Comparison of ENCODE assay signal across 9 mouse cellular contexts in genomic region chr11:85830901-85831341, GRCm38 (mm10). TPM values are rescaled to one million over a fixed set of nuclear protein-coding genes. Genes with fewer than 3 reads are reported as not detected.
DNase-seq lines count a peak whose midpoint lies in the region; ATAC-seq lines count a peak whose summit lies in the region.
"Had no signal": no experiment of that assay in that cellular context is flagged by ENCODE, and none has a peak within 500 bp of the region (broad histone marks: within the 10 kb centered on the region; RNA-seq: fewer than 3 reads in every experiment).

No protein-coding gene starts in this region.

- 0 out of 2 replicates have a peak overlapping the region, but pooled peaks have one; percentile 17 for H3K27ac ChIP-seq in hindbrain, embryonic 11.5 days (ENCODE audit: low read depth, low read length)
- H3K27ac ChIP-seq in hindbrain, embryonic 16.5 days (ENCODE audit: low read depth, low read length): no peak overlapping the region
- peak overlapping the region; percentile 88 for H3K27ac ChIP-seq in intestine, embryonic 14.5 days (ENCODE audit: low read depth)

- H3K4me3 ChIP-seq in hindbrain, embryonic 11.5 days (ENCODE audit: low read depth, low read length): peak overlapping the region; percentile 18
- H3K4me3 ChIP-seq in hindbrain, embryonic 16.5 days (ENCODE audit: low read length): no peak overlapping the region
- peak overlapping the region; percentile 63; the same call in 1 of the 2 replicates for H3K4me3 ChIP-seq in intestine, embryonic 14.5 days (ENCODE audit: low read depth, low read length)

- 1% methylated on average over 17 of the region's 17 CpGs for WGBS in hindbrain, embryonic 11.5 days
- WGBS in hindbrain, embryonic 16.5 days: 4% methylated on average over 17 of the region's 17 CpGs
- WGBS in intestine, embryonic 14.5 days: 10% methylated on average over 17 of the region's 17 CpGs

- peaks cover 22% of the 10 kb centered on the region for H3K4me1 ChIP-seq in hindbrain, embryonic 11.5 days (replicated peaks; ENCODE audit: control insufficient read depth, insufficient read depth, low read length)
- peaks cover 17% of the 10 kb centered on the region for H3K4me1 ChIP-seq in hindbrain, embryonic 16.5 days (ENCODE audit: control insufficient read depth, insufficient read depth, low read depth, low read length)
- peaks cover 35% of the 10 kb centered on the region for H3K4me1 ChIP-seq in intestine, embryonic 14.5 days (replicated peaks; ENCODE audit: control insufficient read depth, insufficient read depth, low read length)

- peaks cover 90% of the 10 kb centered on the region for H3K27me3 ChIP-seq in hindbrain, embryonic 11.5 days (ENCODE audit: control insufficient read depth, insufficient read depth, low read length)
- peaks cover 46% of the 10 kb centered on the region for H3K27me3 ChIP-seq in hindbrain, embryonic 16.5 days (replicated peaks; ENCODE audit: control insufficient read depth, insufficient read depth, low read length)
- H3K27me3 ChIP-seq in intestine, embryonic 14.5 days (replicated peaks; ENCODE audit: control insufficient read depth, insufficient read depth, low read length): peaks cover 85% of the 10 kb centered on the region

- no peak overlapping the region for H3K4me2 ChIP-seq in hindbrain, embryonic 11.5 days (replicated peaks; ENCODE audit: low read depth, low read length)
- no peak overlapping the region for H3K4me2 ChIP-seq in hindbrain, embryonic 16.5 days (ENCODE audit: low read length)
- peak overlapping the region; percentile 84 for H3K4me2 ChIP-seq in intestine, embryonic 14.5 days (ENCODE audit: low read length)

- ATAC-seq in hindbrain, embryonic 11.5 days (ENCODE audit: low FRiP score): no peak
- no peak for ATAC-seq in hindbrain, embryonic 16.5 days
- no peak for ATAC-seq in intestine, embryonic 14.5 days (replicated peaks; ENCODE audit: low FRiP score, low TSS enrichment, low read depth)
- peak; percentile 52 for ATAC-seq in megakaryocyte progenitor cell, adult 5-6 weeks (replicated peaks; ENCODE audit: poor library complexity)
- no peak for ATAC-seq in monocyte, adult 5-6 weeks (replicated peaks; ENCODE audit: insufficient number of reproducible peaks, low FRiP score, low TSS enrichment, poor library complexity, severe bottlenecking)
- no peak for ATAC-seq in activated CD4-positive, CD25-positive, alpha-beta regulatory T cell, adult 4 months

- H3K9ac ChIP-seq in hindbrain, embryonic 11.5 days (ENCODE audit: low read depth, low read length): no peak overlapping the region
- no peak overlapping the region for H3K9ac ChIP-seq in hindbrain, embryonic 16.5 days (ENCODE audit: low read depth, low read length)
- 0 out of 2 replicates have a peak overlapping the region, but pooled peaks have one; percentile 20 for H3K9ac ChIP-seq in intestine, embryonic 14.5 days (ENCODE audit: low read length)

- peak; percentile 71 for DNase-seq in hindbrain, embryonic 11.5 days (ENCODE audit: low spot score)
- DNase-seq in embryo, embryonic 10.5 days (ENCODE audit: low spot score): peak; percentile 80
- peak; percentile 82 for DNase-seq in intestine, embryonic 14.5 days (ENCODE audit: low spot score)
- DNase-seq in right cerebral cortex, postnatal 4 days: no peak

- no peaks in the 10 kb centered on the region for H3K36me3 ChIP-seq in hindbrain, embryonic 11.5 days (ENCODE audit: control insufficient read depth, insufficient read depth, low read length)
- H3K36me3 ChIP-seq in hindbrain, embryonic 16.5 days (ENCODE audit: control insufficient read depth, insufficient read depth, low read length): no peaks in the 10 kb centered on the region
- H3K36me3 ChIP-seq in intestine, embryonic 14.5 days (ENCODE audit: control insufficient read depth, insufficient read depth, low read length): no peaks in the 10 kb centered on the region

- H3K9me3 ChIP-seq in hindbrain, embryonic 11.5 days (ENCODE audit: control insufficient read depth, low read length): no peaks in the 10 kb centered on the region
- no peaks in the 10 kb centered on the region for H3K9me3 ChIP-seq in hindbrain, embryonic 16.5 days (ENCODE audit: control insufficient read depth, low read length)
- no peaks in the 10 kb centered on the region for H3K9me3 ChIP-seq in intestine, embryonic 14.5 days (ENCODE audit: control insufficient read depth, low read length)

RNA-seq across cellular contexts. Expression of gene Tbx2, which starts 1.4 kb away (rescaled TPM):
- polyA plus RNA-seq in hindbrain, embryonic 11.5 days (2014; fragmentation: Nextera tagmentation; extraction: Ambion mirVana): 2.3 and 3.7 TPM in 2 replicates
- 0.64 and 1.0 TPM in 2 replicates for polyA plus RNA-seq in hindbrain, embryonic 16.5 days (2015; fragmentation: Nextera tagmentation; extraction: Ambion mirVana)
- polyA plus RNA-seq in intestine, embryonic 14.5 days (2014; fragmentation: Nextera tagmentation; extraction: Ambion mirVana): 7.2 and 7.7 TPM in 2 replicates
- total RNA-seq in megakaryocyte progenitor cell, adult 5-6 weeks (2015): 0.10 TPM in 1 of 2 replicates, not detected in the other
- not detected in 2 replicates for total RNA-seq in megakaryocyte progenitor cell, adult 5-6 weeks (2017)
- total RNA-seq in monocyte, adult 5-6 weeks (2017): 0.19 to 0.95 TPM (median 0.21 TPM) in 3 replicates
- under 1 TPM in 1 of 2 experiments, not detected in 1; 0.13 TPM for polyA plus RNA-seq in activated CD4-positive, CD25-positive, alpha-beta regulatory T cell, adult 4 months (2017; shearing (Covaris generic))

RNA-seq across cellular contexts. Expression of gene Gm11444, which starts 19.2 kb away (rescaled TPM):
- not detected in 2 replicates for polyA plus RNA-seq in hindbrain, embryonic 11.5 days (2014; fragmentation: Nextera tagmentation; extraction: Ambion mirVana)
- polyA plus RNA-seq in hindbrain, embryonic 16.5 days (2015; fragmentation: Nextera tagmentation; extraction: Ambion mirVana): not detected in 2 replicates
- not detected in 2 replicates for polyA plus RNA-seq in intestine, embryonic 14.5 days (2014; fragmentation: Nextera tagmentation; extraction: Ambion mirVana)
- total RNA-seq in megakaryocyte progenitor cell, adult 5-6 weeks (2015): not detected in 2 replicates
- total RNA-seq in megakaryocyte progenitor cell, adult 5-6 weeks (2017): not detected in 2 replicates
- not detected in 3 replicates for total RNA-seq in monocyte, adult 5-6 weeks (2017)
- 1 to 10 TPM in 1 of 2 experiments, not detected in 1; 1.0 TPM for polyA plus RNA-seq in activated CD4-positive, CD25-positive, alpha-beta regulatory T cell, adult 4 months (2017; shearing (Covaris generic))
- total RNA-seq: heart, postnatal 36 days had no signal

RNA-seq across cellular contexts. Expression of gene Tbx4, which starts 55.3 kb away (rescaled TPM):
- 0.08 and 0.13 TPM in 2 replicates for polyA plus RNA-seq in hindbrain, embryonic 11.5 days (2014; fragmentation: Nextera tagmentation; extraction: Ambion mirVana)
- 0.40 TPM in 2 replicates for polyA plus RNA-seq in hindbrain, embryonic 16.5 days (2015; fragmentation: Nextera tagmentation; extraction: Ambion mirVana)
- polyA plus RNA-seq in intestine, embryonic 14.5 days (2014; fragmentation: Nextera tagmentation; extraction: Ambion mirVana): not detected in 2 replicates
- not detected in 2 replicates for total RNA-seq in megakaryocyte progenitor cell, adult 5-6 weeks (2015)
- total RNA-seq in megakaryocyte progenitor cell, adult 5-6 weeks (2017): not detected in 2 replicates
- total RNA-seq in monocyte, adult 5-6 weeks (2017): not detected in 3 replicates
- polyA plus RNA-seq in activated CD4-positive, CD25-positive, alpha-beta regulatory T cell, adult 4 months (2017; shearing (Covaris generic)): not detected
- total RNA-seq: heart, postnatal 36 days had no signal
